Mouse (Mus musculus): ENCODE data around the gene Tmtc1.

- TF ChIP-seq CTCF (IDR thresholded peaks at IDR 0.05; ENCODE audit: low read depth, low read length) (no peak), POLR2A (IDR thresholded peaks at IDR 0.05; ENCODE audit: extremely low read depth, insufficient read depth, low read length) (no peak)
Measured at GRCm38 (mm10) chr6:148329976-148330375, 114.2 kb downstream of the Tmtc1 start.

Measured in liver, adult 2 months (tissue).